In the genomic region with DNA sequence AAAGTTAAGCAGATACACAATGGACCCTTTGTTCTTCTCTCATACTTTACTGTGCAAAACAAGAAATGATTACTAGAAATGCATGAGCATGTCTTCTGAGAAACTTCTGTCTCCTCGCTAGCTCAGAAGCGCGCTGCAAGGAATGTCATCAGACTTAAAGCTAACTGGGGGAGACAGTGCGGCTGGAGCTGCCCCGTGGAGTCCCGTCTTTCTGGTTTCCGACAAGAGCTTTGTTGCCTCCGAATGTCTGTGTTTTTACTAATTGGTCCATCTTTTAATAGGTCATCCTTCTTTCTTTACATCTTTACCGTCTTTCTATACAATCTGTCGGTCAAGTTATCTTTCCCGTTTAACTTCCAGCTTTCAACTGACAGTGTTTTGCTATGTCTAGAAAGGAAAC, we compare ENCODE assay signal across 25 mouse cellular contexts.
DNase-seq lines count a peak whose midpoint lies in the region; ATAC-seq and TF ChIP-seq lines count a peak whose summit lies in the region.
"Had no signal": no experiment of that assay in that cellular context is flagged by ENCODE, and none has a peak within 500 bp of the region (broad histone marks: within the 10 kb centered on the region; RNA-seq: fewer than 3 reads in every experiment).

No protein-coding gene starts in this region.

- H3K27me3 ChIP-seq in forebrain, embryonic 10.5 days (ENCODE audit: poor library complexity, severe bottlenecking): peaks cover 8% of the 10 kb centered on the region; the same call in 1 of the 2 replicates
- no peaks in the 10 kb centered on the region for H3K27me3 ChIP-seq in forebrain, embryonic 11.5 days (ENCODE audit: control insufficient read depth, insufficient read depth, low read length)
- peaks cover 25% of the 10 kb centered on the region for H3K27me3 ChIP-seq in hindbrain, embryonic 10.5 days (ENCODE audit: insufficient read depth, poor library complexity, severe bottlenecking)
- H3K27me3 ChIP-seq in hindbrain, embryonic 13.5 days: peaks cover 2% of the 10 kb centered on the region; the same call in 1 of the 2 replicates
- H3K27me3 ChIP-seq in embryonic facial prominence, embryonic 12.5 days: no peaks in the 10 kb centered on the region
- H3K27me3 ChIP-seq: embryonic facial prominence, embryonic 15.5 days; forebrain, embryonic 13.5 days; heart, embryonic 12.5 days; intestine, embryonic 15.5 days; Patski had no signal

- intact Hi-C loops in left cerebral cortex, adult 2 months (cut with DNase I): no loop called here

- DNase-seq in forebrain, embryonic 10.5 days (ENCODE audit: extremely low spot score, low spot score): no peak
- DNase-seq in forebrain, embryonic 11.5 days (ENCODE audit: low spot score): no peak
- DNase-seq in hindbrain, embryonic 10.5 days (ENCODE audit: low spot score): no peak
- peak; percentile 55 for DNase-seq in retina, postnatal 1 day
- no peak for DNase-seq in gastrocnemius, adult 18-20 months (ENCODE audit: low spot score)
- no peak for DNase-seq in left cerebral cortex, adult 2 months (ENCODE audit: extremely low spot score in 1 of 2, low spot score in 2 of 2)
- DNase-seq: adrenal gland, adult 2 months; adrenal gland, postnatal 25 days; cerebellum, adult 18-20 months; cerebellum, adult 9-11 months; cerebellum, postnatal 36 days; forebrain, postnatal 0 days; gastrocnemius, adult 2 months; gastrocnemius, postnatal 25 days; heart, postnatal 36 days; kidney, adult 18-20 months had no signal

- H3K9me3 ChIP-seq in forebrain, embryonic 10.5 days: no peaks in the 10 kb centered on the region
- H3K9me3 ChIP-seq in forebrain, embryonic 11.5 days (ENCODE audit: control insufficient read depth, low read length): no peaks in the 10 kb centered on the region
- no peaks in the 10 kb centered on the region for H3K9me3 ChIP-seq in hindbrain, embryonic 10.5 days
- no peaks in the 10 kb centered on the region for H3K9me3 ChIP-seq in hindbrain, embryonic 13.5 days
- H3K9me3 ChIP-seq in embryonic facial prominence, embryonic 12.5 days: no peaks in the 10 kb centered on the region
- H3K9me3 ChIP-seq: embryonic facial prominence, embryonic 15.5 days; forebrain, embryonic 13.5 days; heart, embryonic 12.5 days; intestine, embryonic 15.5 days had no signal

- no peak for TF ChIP-seq CTCF in left cerebral cortex, adult 2 months (IDR thresholded peaks at IDR 0.05)

- no peak overlapping the region for H3K9ac ChIP-seq in forebrain, embryonic 11.5 days (ENCODE audit: low read length)
- H3K9ac ChIP-seq in hindbrain, embryonic 13.5 days: no peak overlapping the region
- no peak overlapping the region for H3K9ac ChIP-seq in embryonic facial prominence, embryonic 12.5 days
- H3K9ac ChIP-seq: embryonic facial prominence, embryonic 15.5 days; forebrain, embryonic 13.5 days; forebrain, postnatal 0 days; heart, embryonic 12.5 days; hindbrain, embryonic 14.5 days; intestine, embryonic 15.5 days had no signal

- no peaks in the 10 kb centered on the region for H3K36me3 ChIP-seq in forebrain, embryonic 10.5 days (replicated peaks)
- H3K36me3 ChIP-seq in forebrain, embryonic 11.5 days (ENCODE audit: control insufficient read depth, insufficient read depth, low read length): no peaks in the 10 kb centered on the region
- no peaks in the 10 kb centered on the region for H3K36me3 ChIP-seq in hindbrain, embryonic 10.5 days
- H3K36me3 ChIP-seq in hindbrain, embryonic 13.5 days: no peaks in the 10 kb centered on the region
- H3K36me3 ChIP-seq in embryonic facial prominence, embryonic 12.5 days: no peaks in the 10 kb centered on the region
- H3K36me3 ChIP-seq: embryonic facial prominence, embryonic 15.5 days; heart, embryonic 12.5 days; intestine, embryonic 15.5 days had no signal

- H3K27ac ChIP-seq in forebrain, embryonic 10.5 days: peak overlapping the region; percentile 76
- no peak overlapping the region for H3K27ac ChIP-seq in forebrain, embryonic 11.5 days (ENCODE audit: low read depth, low read length)
- peak overlapping the region; percentile 85 for H3K27ac ChIP-seq in hindbrain, embryonic 10.5 days
- H3K27ac ChIP-seq in hindbrain, embryonic 13.5 days: no peak overlapping the region
- no peak overlapping the region for H3K27ac ChIP-seq in embryonic facial prominence, embryonic 12.5 days
- no peak overlapping the region for H3K27ac ChIP-seq in left cerebral cortex, adult 2 months
- H3K27ac ChIP-seq: embryonic facial prominence, embryonic 15.5 days; forebrain, embryonic 13.5 days; gastrocnemius, adult 2 months; hindbrain, embryonic 14.5 days; intestine, embryonic 15.5 days had no signal

- no peak overlapping the region for H3K4me3 ChIP-seq in forebrain, embryonic 10.5 days
- no peak overlapping the region for H3K4me3 ChIP-seq in forebrain, embryonic 11.5 days (ENCODE audit: low read depth, low read length)
- H3K4me3 ChIP-seq in hindbrain, embryonic 10.5 days: no peak overlapping the region
- no peak overlapping the region for H3K4me3 ChIP-seq in hindbrain, embryonic 13.5 days
- H3K4me3 ChIP-seq in embryonic facial prominence, embryonic 12.5 days: no peak overlapping the region
- no peak overlapping the region for H3K4me3 ChIP-seq in left cerebral cortex, adult 2 months
- H3K4me3 ChIP-seq: embryonic facial prominence, embryonic 15.5 days; erythroblast, embryonic 14.5 days; forebrain, embryonic 13.5 days; gastrocnemius, adult 2 months; heart, embryonic 12.5 days; intestine, embryonic 15.5 days had no signal

- no peak for ATAC-seq in forebrain, embryonic 11.5 days (replicated peaks; ENCODE audit: low FRiP score)
- ATAC-seq in hindbrain, embryonic 13.5 days (ENCODE audit: low FRiP score): no peak
- 0 out of 2 replicates have a peak, but pooled peaks have one; percentile 15 for ATAC-seq in embryonic facial prominence, embryonic 12.5 days (ENCODE audit: insufficient number of reproducible peaks, insufficient read depth, low FRiP score, low TSS enrichment)
- ATAC-seq: forebrain, embryonic 13.5 days; forebrain, postnatal 0 days; Patski had no signal

- WGBS in forebrain, embryonic 10.5 days: 66% methylated on average over 11 of the region's 11 CpGs
- 61% methylated on average over 11 of the region's 11 CpGs for WGBS in forebrain, embryonic 11.5 days
- WGBS in hindbrain, embryonic 10.5 days: 43% methylated on average over 11 of the region's 11 CpGs
- WGBS in hindbrain, embryonic 13.5 days: 53% methylated on average over 11 of the region's 11 CpGs
- WGBS in embryonic facial prominence, embryonic 12.5 days: 43% methylated on average over 11 of the region's 11 CpGs

- H3K4me1 ChIP-seq in forebrain, embryonic 10.5 days: peaks cover 35% of the 10 kb centered on the region
- H3K4me1 ChIP-seq in forebrain, embryonic 11.5 days (replicated peaks; ENCODE audit: control insufficient read depth, insufficient read depth, low read length): peaks cover 8% of the 10 kb centered on the region
- H3K4me1 ChIP-seq in hindbrain, embryonic 10.5 days (replicated peaks): peaks cover 44% of the 10 kb centered on the region
- peaks cover 13% of the 10 kb centered on the region for H3K4me1 ChIP-seq in hindbrain, embryonic 13.5 days (replicated peaks)
- no peaks in the 10 kb centered on the region for H3K4me1 ChIP-seq in embryonic facial prominence, embryonic 12.5 days
- H3K4me1 ChIP-seq: embryonic facial prominence, embryonic 15.5 days had no signal

- H3K4me2 ChIP-seq in forebrain, embryonic 11.5 days (ENCODE audit: low read depth, low read length, severe bottlenecking): no peak overlapping the region
- no peak overlapping the region for H3K4me2 ChIP-seq in hindbrain, embryonic 13.5 days
- H3K4me2 ChIP-seq in embryonic facial prominence, embryonic 12.5 days (replicated peaks): no peak overlapping the region
- H3K4me2 ChIP-seq: embryonic facial prominence, embryonic 15.5 days; forebrain, embryonic 13.5 days; heart, embryonic 12.5 days; hindbrain, embryonic 14.5 days; intestine, embryonic 15.5 days had no signal

Comparison
In these comparisons a context has a peak if more than half of its experiments do, and no peak if none do; other contexts are left out.
1. H3K27ac ChIP-seq: peak in forebrain, embryonic 10.5 days (single experiment) and hindbrain, embryonic 10.5 days (single experiment); none in forebrain, embryonic 11.5 days (single experiment), hindbrain, embryonic 13.5 days (single experiment), embryonic facial prominence, embryonic 12.5 days (single experiment) and left cerebral cortex, adult 2 months (single experiment).